Mouse (Mus musculus) stomach, embryonic 14.5 days (tissue): ENCODE results near the gene Scamp4. TPM values are rescaled to one million over a fixed set of nuclear protein-coding genes. Genes with fewer than 3 reads are reported as not detected.

Experiments
- ATAC-seq: fragments of 200-750 bp; cut with Nextera tagmentation; 2 replicates; pipeline ENCODE4 v1.8.0; 2017; ENCODE audit warnings: low read depth, moderate TSS enrichment; ENCODE audit not compliant: insufficient number of reproducible peaks, insufficient read depth, low FRiP score
- H3K27ac ChIP-seq: fragments of 300-500 bp; sonication (generic); 2 replicates; pipeline ENCODE4 v1.5.1; 2014; ENCODE audit warnings: mild to moderate bottlenecking, low read length, moderate library complexity, mixed read lengths
- H3K27me3 ChIP-seq: fragments of 300-500 bp; sonication (generic); 2 replicates; pipeline ENCODE4 v1.6.1; 2014; ENCODE audit warnings: low read length, control low read depth, mixed read lengths; ENCODE audit not compliant: control insufficient read depth, insufficient read depth
- H3K36me3 ChIP-seq: fragments of 300-500 bp; sonication (generic); 2 replicates; pipeline ENCODE4 v1.6.1; 2014; ENCODE audit warnings: mild to moderate bottlenecking, control low read depth, low read length, moderate library complexity, mixed read lengths; ENCODE audit not compliant: control insufficient read depth, insufficient read depth
- H3K4me1 ChIP-seq: fragments of 300-500 bp; sonication (generic); 2 replicates; pipeline ENCODE4 v1.6.1; 2014; ENCODE audit warnings: low read length, control low read depth, mixed read lengths; ENCODE audit not compliant: control insufficient read depth, insufficient read depth
- H3K4me2 ChIP-seq: fragments of 300-500 bp; sonication (generic); replicated peaks from 2 replicates; pipeline ENCODE4 v1.6.1; 2014; ENCODE audit warnings: low read depth, low read length, control low read depth
- H3K4me3 ChIP-seq: fragments of 300-500 bp; sonication (generic); 2 replicates; pipeline ENCODE4 v1.5.1; 2014; ENCODE audit warnings: low read depth, low read length, control low read depth
- H3K9ac ChIP-seq: fragments of 300-500 bp; sonication (generic); replicated peaks from 2 replicates; pipeline ENCODE4 v1.6.1; 2014; ENCODE audit warnings: low read depth, mild to moderate bottlenecking, control low read depth, low read length, moderate library complexity, mixed read lengths
- H3K9me3 ChIP-seq: fragments of 300-500 bp; sonication (generic); 2 replicates; pipeline ENCODE4 v1.6.1; 2016; ENCODE audit warnings: low read depth, low read length, control low read depth; ENCODE audit not compliant: control insufficient read depth
- WGBS: fragments of 180-500 bp; shearing (Covaris S2); extraction: QIAGEN DNeasy Blood & Tissue Kit; methylation state at CpG from one replicate; pipeline ENCODE4 v1.1.7; 2014; 5-methylcytosine and 5-hydroxymethylcytosine counted together
- microRNA-seq: library from miRNA; unstranded; fragments of <30 nt; microRNA quantifications from one replicate; pipeline ENCODE4, GENCODE M21; 2016
- polyA plus RNA-seq: library from polyadenylated mRNA; unstranded; fragments of >200 nt; fragmentation: Nextera tagmentation; extraction: Ambion mirVana; gene quantifications from 2 replicates; pipeline ENCODE4 v1.2.1, GENCODE M21; 2014

Gene Scamp4
- polyA plus RNA-seq, 1 experiment from 2014 or later, result 106 TPM

GRCm38 (mm10) chr10:80664197-80665015 lies 61.7 kb downstream of the Scamp4 start:
- Histone ChIP-seq H3K9me3 (no peaks in the 10 kb centered on the region), H3K36me3 (peaks cover 34% of the 10 kb centered on the region), H3K9ac (no peak overlapping the region), H3K4me2 (peak overlapping the region; percentile 28), H3K4me1 (peaks cover 26% of the 10 kb centered on the region), H3K27ac (peak overlapping the region; percentile 76), H3K4me3 (no peak overlapping the region), H3K27me3 (no peaks in the 10 kb centered on the region)
- WGBS, result 18% methylated on average over 16 of the region's 16 CpGs
- ATAC-seq, result peak; percentile 74

GRCm38 (mm10) chr10:80665016-80665380 lies 62.3 kb downstream of the Scamp4 start:
- Histone ChIP-seq H3K4me2 (peak overlapping the region; percentile 28), H3K27me3 (no peaks in the 10 kb centered on the region), H3K4me3 (no peak overlapping the region), H3K36me3 (peaks cover 40% of the 10 kb centered on the region), H3K27ac (peak overlapping the region; percentile 76), H3K9me3 (no peaks in the 10 kb centered on the region), H3K4me1 (peaks cover 26% of the 10 kb centered on the region), H3K9ac (no peak overlapping the region)
- peak; percentile 63; the same call in 1 of the 2 replicates for ATAC-seq
- WGBS, result 12% methylated on average over 10 of the region's 10 CpGs

Small RNA genes within 50 kb of the gene (microRNA-seq; reads per million reads assigned to microRNA genes)
- gene Mir6912, result not detected

Other genes starting within 250 kb of the Scamp4 start
- 0.30 and 0.62 TPM in 2 replicates for gene Plk5, start 246.4 kb upstream of the Scamp4 start, polyA plus RNA-seq
- 7.7 and 8.1 TPM in 2 replicates for gene Mex3d, start 215.2 kb upstream of the Scamp4 start, polyA plus RNA-seq
- 194 and 200 TPM in 2 replicates for gene Mbd3, start 203.3 kb upstream of the Scamp4 start, polyA plus RNA-seq
- 645 and 784 TPM in 2 replicates for gene Uqcr11, start 196.0 kb upstream of the Scamp4 start, polyA plus RNA-seq
- 107 and 108 TPM in 2 replicates for gene Tcf3, start 169.2 kb upstream of the Scamp4 start, polyA plus RNA-seq
- gene Onecut3, start 108.0 kb upstream of the Scamp4 start, polyA plus RNA-seq, result 0.25 and 0.53 TPM in 2 replicates
- 0.11 and 0.25 TPM in 2 replicates for gene Atp8b3, start 63.7 kb upstream of the Scamp4 start, polyA plus RNA-seq
- 22.9 and 24.3 TPM in 2 replicates for gene Rexo1, start 41.3 kb upstream of the Scamp4 start, polyA plus RNA-seq
- gene Klf16, start 25.6 kb upstream of the Scamp4 start, polyA plus RNA-seq, result 8.1 and 8.4 TPM in 2 replicates
- 89.7 and 104 TPM in 2 replicates for gene Abhd17a, start 12.5 kb upstream of the Scamp4 start, polyA plus RNA-seq
- 7.7 and 7.9 TPM in 2 replicates for gene Adat3, start within 50 bp of the Scamp4 start, polyA plus RNA-seq
- gene Gm49322, start 3.1 kb downstream of the Scamp4 start, polyA plus RNA-seq, result 1.5 and 2.3 TPM in 2 replicates
- gene Csnk1g2, start 20.0 kb downstream of the Scamp4 start, polyA plus RNA-seq, result 43.5 and 67.4 TPM in 2 replicates
- 46.3 and 64.2 TPM in 2 replicates for gene Btbd2, start 54.2 kb downstream of the Scamp4 start, polyA plus RNA-seq
- 71.3 and 75.5 TPM in 2 replicates for gene Mknk2, start 75.2 kb downstream of the Scamp4 start, polyA plus RNA-seq
- 47.9 and 51.1 TPM in 2 replicates for gene Mob3a, start 99.1 kb downstream of the Scamp4 start, polyA plus RNA-seq
- gene Izumo4, start 99.3 kb downstream of the Scamp4 start, polyA plus RNA-seq, result 16.7 and 18.4 TPM in 2 replicates
- gene Ap3d1, start 139.4 kb downstream of the Scamp4 start, polyA plus RNA-seq, result 81.7 and 85.8 TPM in 2 replicates
- gene Dot1l, start 152.3 kb downstream of the Scamp4 start, polyA plus RNA-seq, result 24.5 and 25.8 TPM in 2 replicates
- 77.7 and 81.8 TPM in 2 replicates for gene Sf3a2, start 195.3 kb downstream of the Scamp4 start, polyA plus RNA-seq
- gene Plekhj1, start 195.8 kb downstream of the Scamp4 start, polyA plus RNA-seq, result 110 and 116 TPM in 2 replicates
- gene Amh, start 202.4 kb downstream of the Scamp4 start, polyA plus RNA-seq, result not detected in 2 replicates
- gene Jsrp1, start 210.6 kb downstream of the Scamp4 start, polyA plus RNA-seq, result 0.45 and 1.4 TPM in 2 replicates
- 1,724 and 1,898 TPM in 2 replicates for gene Oaz1, start 223.8 kb downstream of the Scamp4 start, polyA plus RNA-seq
- 0.07 and 0.23 TPM in 2 replicates for gene Lingo3, start 241.2 kb downstream of the Scamp4 start, polyA plus RNA-seq